Mouse (Mus musculus): ENCODE measurements around the gene Tmem26. TPM values are rescaled to one million over a fixed set of nuclear protein-coding genes. Genes with fewer than 3 reads are reported as not detected.
A peak's percentile ranks its signal among the peaks of the same experiment; 100 is the strongest.

Gene Tmem26
- 3.7 and 4.4 TPM in 2 replicates for polyA plus RNA-seq (2012; rRNA removed)

- DNase-seq, result peak; percentile 60
- H3K4me1 ChIP-seq (ENCODE audit: control insufficient read depth, insufficient read depth, low read length), result no peaks in the 10 kb centered on the region
- no peak for TF ChIP-seq CTCF (conservative IDR thresholded peaks at IDR 0.05; ENCODE audit: insufficient read depth, insufficient read length, low read depth, low read length)
- TF ChIP-seq POLR2A (IDR thresholded peaks at IDR 0.05; ENCODE audit: low read depth, low read length), result no peak
- 3% methylated on average over 32 of the region's 32 CpGs for WGBS
- peak within 1 kb of the TSS; percentile 62 for H3K4me3 ChIP-seq (ENCODE audit: insufficient read depth, low read depth, low read length)
- no peaks in the 10 kb centered on the region; the same call in 1 of the 2 replicates for H3K27me3 ChIP-seq (replicated peaks; ENCODE audit: control insufficient read depth, insufficient read depth, low read length)
- no peaks in the 10 kb centered on the region for H3K36me3 ChIP-seq (ENCODE audit: control insufficient read depth, insufficient read depth, low read length)
- H3K27ac ChIP-seq (ENCODE audit: insufficient read depth, low read depth, low read length), result no peak within 1 kb of the TSS
Measured at GRCm38 (mm10) chr10:68723568-68724360, at the start of gene Tmem26. Gene Tmem26 (plus strand): TSS chr10:68723646.

- TF ChIP-seq CTCF (conservative IDR thresholded peaks at IDR 0.05; ENCODE audit: insufficient read depth, insufficient read length, low read depth, low read length) (0 out of 2 replicates have a peak, but pooled peaks have one; percentile 15), POLR2A (IDR thresholded peaks at IDR 0.05; ENCODE audit: low read depth, low read length) (no peak)
- H3K4me3 ChIP-seq (ENCODE audit: insufficient read depth, low read depth, low read length), result no peak overlapping the region
- H3K27ac ChIP-seq (ENCODE audit: insufficient read depth, low read depth, low read length), result no peak overlapping the region
- no peaks in the 10 kb centered on the region for H3K27me3 ChIP-seq (replicated peaks; ENCODE audit: control insufficient read depth, insufficient read depth, low read length)
- no peak for DNase-seq
- no peaks in the 10 kb centered on the region for H3K4me1 ChIP-seq (ENCODE audit: control insufficient read depth, insufficient read depth, low read length)
- WGBS, result 83% methylated on average over 4 of the region's 4 CpGs
- H3K36me3 ChIP-seq (ENCODE audit: control insufficient read depth, insufficient read depth, low read length), result no peaks in the 10 kb centered on the region
Measured at GRCm38 (mm10) chr10:68678678-68679077, 44.8 kb upstream of the Tmem26 start.

GRCm38 (mm10) chr10:68681233-68681632 lies 42.2 kb upstream of the Tmem26 start:
- 47% methylated on average over 4 of the region's 4 CpGs for WGBS
- TF ChIP-seq POLR2A (IDR thresholded peaks at IDR 0.05; ENCODE audit: low read depth, low read length), result no peak
- no peak for TF ChIP-seq CTCF (conservative IDR thresholded peaks at IDR 0.05; ENCODE audit: insufficient read depth, insufficient read length, low read depth, low read length)
- peak; percentile 67 for DNase-seq

GRCm38 (mm10) chr10:68685510-68685909 lies 37.9 kb upstream of the Tmem26 start:
- Histone ChIP-seq H3K4me3 (ENCODE audit: insufficient read depth, low read depth, low read length) (no peak overlapping the region), H3K27ac (ENCODE audit: insufficient read depth, low read depth, low read length) (no peak overlapping the region), H3K36me3 (ENCODE audit: control insufficient read depth, insufficient read depth, low read length) (no peaks in the 10 kb centered on the region)

More at GRCm38 (mm10) chr10:68681233-68681632, 42.2 kb upstream of the Tmem26 start:
- H3K36me3 ChIP-seq (ENCODE audit: control insufficient read depth, insufficient read depth, low read length), result no peaks in the 10 kb centered on the region
- H3K4me3 ChIP-seq (ENCODE audit: insufficient read depth, low read depth, low read length), result no peak overlapping the region
- no peak overlapping the region for H3K27ac ChIP-seq (ENCODE audit: insufficient read depth, low read depth, low read length)
- H3K4me1 ChIP-seq (ENCODE audit: control insufficient read depth, insufficient read depth, low read length), result no peaks in the 10 kb centered on the region
- H3K27me3 ChIP-seq (replicated peaks; ENCODE audit: control insufficient read depth, insufficient read depth, low read length), result no peaks in the 10 kb centered on the region

GRCm38 (mm10) chr10:68691116-68691515 lies 32.3 kb upstream of the Tmem26 start:
- H3K27me3 ChIP-seq (replicated peaks; ENCODE audit: control insufficient read depth, insufficient read depth, low read length), result no peaks in the 10 kb centered on the region
- H3K4me1 ChIP-seq (ENCODE audit: control insufficient read depth, insufficient read depth, low read length), result no peaks in the 10 kb centered on the region
- TF ChIP-seq CTCF (conservative IDR thresholded peaks at IDR 0.05; ENCODE audit: insufficient read depth, insufficient read length, low read depth, low read length), result no peak
- no peak for TF ChIP-seq POLR2A (IDR thresholded peaks at IDR 0.05; ENCODE audit: low read depth, low read length)
- no peak for DNase-seq
- H3K36me3 ChIP-seq (ENCODE audit: control insufficient read depth, insufficient read depth, low read length), result no peaks in the 10 kb centered on the region
- no peak overlapping the region for H3K4me3 ChIP-seq (ENCODE audit: insufficient read depth, low read depth, low read length)
- WGBS, result 86% methylated on average over 7 of the region's 7 CpGs
- H3K27ac ChIP-seq (ENCODE audit: insufficient read depth, low read depth, low read length), result no peak overlapping the region

More at GRCm38 (mm10) chr10:68685510-68685909, 37.9 kb upstream of the Tmem26 start:
- Histone ChIP-seq H3K4me1 (ENCODE audit: control insufficient read depth, insufficient read depth, low read length) (no peaks in the 10 kb centered on the region), H3K27me3 (replicated peaks; ENCODE audit: control insufficient read depth, insufficient read depth, low read length) (no peaks in the 10 kb centered on the region)
- no peak for TF ChIP-seq POLR2A (IDR thresholded peaks at IDR 0.05; ENCODE audit: low read depth, low read length)
- TF ChIP-seq CTCF (conservative IDR thresholded peaks at IDR 0.05; ENCODE audit: insufficient read depth, insufficient read length, low read depth, low read length), result no peak
- DNase-seq, result no peak

- DNase-seq, result no peak
- Histone ChIP-seq H3K27ac (ENCODE audit: insufficient read depth, low read depth, low read length) (no peak overlapping the region), H3K4me1 (ENCODE audit: control insufficient read depth, insufficient read depth, low read length) (no peaks in the 10 kb centered on the region), H3K4me3 (ENCODE audit: insufficient read depth, low read depth, low read length) (no peak overlapping the region), H3K27me3 (replicated peaks; ENCODE audit: control insufficient read depth, insufficient read depth, low read length) (no peaks in the 10 kb centered on the region), H3K36me3 (ENCODE audit: control insufficient read depth, insufficient read depth, low read length) (no peaks in the 10 kb centered on the region)
- no peak for TF ChIP-seq CTCF (conservative IDR thresholded peaks at IDR 0.05; ENCODE audit: insufficient read depth, insufficient read length, low read depth, low read length)
- no peak for TF ChIP-seq POLR2A (IDR thresholded peaks at IDR 0.05; ENCODE audit: low read depth, low read length)
- 92% methylated on average over 1 of the region's 1 CpGs for WGBS
Measured at GRCm38 (mm10) chr10:68692401-68692800, 31.0 kb upstream of the Tmem26 start.

- Histone ChIP-seq H3K4me1 (ENCODE audit: control insufficient read depth, insufficient read depth, low read length) (no peaks in the 10 kb centered on the region), H3K36me3 (ENCODE audit: control insufficient read depth, insufficient read depth, low read length) (no peaks in the 10 kb centered on the region), H3K27me3 (replicated peaks; ENCODE audit: control insufficient read depth, insufficient read depth, low read length) (no peaks in the 10 kb centered on the region), H3K4me3 (ENCODE audit: insufficient read depth, low read depth, low read length) (no peak overlapping the region), H3K27ac (ENCODE audit: insufficient read depth, low read depth, low read length) (no peak overlapping the region)
- DNase-seq, result no peak
- TF ChIP-seq POLR2A (IDR thresholded peaks at IDR 0.05; ENCODE audit: low read depth, low read length) (no peak), CTCF (conservative IDR thresholded peaks at IDR 0.05; ENCODE audit: insufficient read depth, insufficient read length, low read depth, low read length) (no peak)
Measured at GRCm38 (mm10) chr10:68695760-68696336, 27.6 kb upstream of the Tmem26 start.
